Mouse (Mus musculus) small intestine, adult 2 months (tissue): Measurements from ENCODE around the gene Atg2a. TPM values are rescaled to one million over a fixed set of nuclear protein-coding genes. Genes with fewer than 3 reads are reported as not detected.
A peak's percentile ranks its signal among the peaks of the same experiment; 100 is the strongest.

Source experiments
- H3K27ac ChIP-seq: fragments of 200-500 bp; 2 replicates; pipeline ENCODE4 v1.5.1; 2012; ENCODE audit warnings: low read depth, low read length, control low read depth, inconsistent platforms; ENCODE audit not compliant: insufficient read depth
- H3K27me3 ChIP-seq: fragments of 200-500 bp; 2 replicates; pipeline ENCODE4 v1.6.1; 2012; ENCODE audit warnings: mild to moderate bottlenecking, moderate library complexity, low read length, inconsistent platforms; ENCODE audit not compliant: control insufficient read depth, insufficient read depth
- H3K36me3 ChIP-seq: fragments of 200-500 bp; 2 replicates; pipeline ENCODE4 v1.6.1; 2012; ENCODE audit warnings: mild to moderate bottlenecking, low read length, control low read depth, inconsistent platforms; ENCODE audit not compliant: control insufficient read depth, insufficient read depth
- H3K4me1 ChIP-seq: fragments of 200-500 bp; 2 replicates; pipeline ENCODE4 v1.6.1; 2012; ENCODE audit warnings: low read length, inconsistent platforms, mixed read lengths; ENCODE audit not compliant: control insufficient read depth, insufficient read depth, insufficient read length
- H3K4me3 ChIP-seq: fragments of 200-500 bp; 2 replicates; pipeline ENCODE4 v1.5.1; 2012; ENCODE audit warnings: low read depth, mild to moderate bottlenecking, control low read depth, inconsistent platforms, low read length, moderate library complexity
- CTCF ChIP-seq: fragments of 200-500 bp; IDR thresholded peaks from 2 replicates; pipeline ENCODE4 v1.5.1; 2012; ENCODE audit warnings: low read depth, mild to moderate bottlenecking, control low read depth, inconsistent platforms, low read length, moderate library complexity, mixed read lengths; ENCODE audit not compliant: insufficient replicate concordance, insufficient read length; ENCODE audit errors: extremely low read depth
- POLR2A ChIP-seq: fragments of 200-500 bp; IDR thresholded peaks from 2 replicates; pipeline ENCODE4 v1.6.1; 2012; ENCODE audit warnings: low read depth, mild to moderate bottlenecking, control low read depth, inconsistent platforms, low read length, moderate library complexity
- WGBS: fragments of 180-500 bp; shearing (Covaris S2); methylation state at CpG from one replicate; pipeline ENCODE4 v1.1.7; 2018; 5-methylcytosine and 5-hydroxymethylcytosine counted together
- polyA plus RNA-seq: library from polyadenylated mRNA; depleted of rRNA; stranded (reverse); fragments of >200 nt; gene quantifications from 2 replicates; pipeline ENCODE4 v1.2.3, GENCODE M21; 2012

Gene Atg2a
- polyA plus RNA-seq, 1 experiment = 68.8 TPM

- Histone ChIP-seq H3K4me3 (no peak overlapping the region), H3K36me3 (peaks cover 40% of the 10 kb centered on the region), H3K4me1 (no peaks in the 10 kb centered on the region; the same call in 1 of the 2 replicates), H3K27ac (no peak overlapping the region), H3K27me3 (no peaks in the 10 kb centered on the region)
- TF ChIP-seq POLR2A = no peak
- TF ChIP-seq CTCF = no peak
- 94% methylated on average over 4 of the region's 4 CpGs for whole genome bisulfite sequencing
These were observed 13.6 kb upstream of the Atg2a start for GRCm38 (mm10) chr19:6227864-6228263.

- WGBS = 88% methylated on average over 4 of the region's 4 CpGs
- TF ChIP-seq POLR2A (no peak), CTCF (no peak)
- Histone ChIP-seq H3K4me3 (no peak overlapping the region), H3K36me3 (peaks cover 44% of the 10 kb centered on the region), H3K4me1 (peaks cover 11% of the 10 kb centered on the region), H3K27me3 (no peaks in the 10 kb centered on the region), H3K27ac (no peak overlapping the region)
These were observed 11.1 kb upstream of the Atg2a start for GRCm38 (mm10) chr19:6230411-6230810.

GRCm38 (mm10) chr19:6231036-6231435 is 10.4 kb upstream of the Atg2a start:
- Histone ChIP-seq H3K27ac (no peak overlapping the region), H3K4me3 (no peak overlapping the region), H3K36me3 (peaks cover 44% of the 10 kb centered on the region), H3K27me3 (no peaks in the 10 kb centered on the region), H3K4me1 (peaks cover 11% of the 10 kb centered on the region)
- TF ChIP-seq POLR2A (no peak), CTCF (no peak)
- WGBS = 92% methylated on average over 2 of the region's 2 CpGs

- 90% methylated on average over 16 of the region's 16 CpGs for WGBS
- TF ChIP-seq CTCF (no peak), POLR2A (no peak)
- Histone ChIP-seq H3K36me3 (peaks cover 32% of the 10 kb centered on the region), H3K27me3 (no peaks in the 10 kb centered on the region), H3K4me1 (peaks cover 16% of the 10 kb centered on the region), H3K4me3 (no peak overlapping the region), H3K27ac (no peak overlapping the region)
These were observed 7.8 kb upstream of the Atg2a start for GRCm38 (mm10) chr19:6233647-6234046.

- WGBS = 74% methylated on average over 11 of the region's 11 CpGs
- Histone ChIP-seq H3K27ac (no peak overlapping the region), H3K36me3 (peaks cover 27% of the 10 kb centered on the region), H3K4me3 (peak overlapping the region; percentile 85), H3K27me3 (no peaks in the 10 kb centered on the region), H3K4me1 (peaks cover 16% of the 10 kb centered on the region)
- TF ChIP-seq CTCF = no peak
- TF ChIP-seq POLR2A = no peak
These were observed 7.0 kb upstream of the Atg2a start for GRCm38 (mm10) chr19:6234337-6235083.

- Histone ChIP-seq H3K4me1 (peaks cover 19% of the 10 kb centered on the region), H3K36me3 (peaks cover 18% of the 10 kb centered on the region), H3K27me3 (no peaks in the 10 kb centered on the region), H3K27ac (peak within 1 kb of the TSS; percentile 100), H3K4me3 (peak within 1 kb of the TSS; percentile 85)
- WGBS = 8% methylated on average over 48 of the region's 48 CpGs
- peak; percentile 46 for TF ChIP-seq POLR2A
- TF ChIP-seq CTCF = peak; percentile 27; the same call in 1 of the 2 replicates
These were observed 6.1 kb upstream of the Atg2a start, which contains the start of gene Ppp2r5b for GRCm38 (mm10) chr19:6235084-6236052. TSS of gene Ppp2r5b (minus strand) at chr19:6235872.

- TF ChIP-seq CTCF = no peak
- Histone ChIP-seq H3K4me3 (peak overlapping the region; percentile 85), H3K36me3 (peaks cover 12% of the 10 kb centered on the region), H3K4me1 (peaks cover 19% of the 10 kb centered on the region), H3K27ac (peak overlapping the region; percentile 100), H3K27me3 (no peaks in the 10 kb centered on the region)
- 0% methylated on average over 9 of the region's 9 CpGs for WGBS
These were observed 5.4 kb upstream of the Atg2a start for GRCm38 (mm10) chr19:6236053-6236441.
